Mouse (Mus musculus): Measurements from ENCODE around the gene Fbxl5.

DNA sequence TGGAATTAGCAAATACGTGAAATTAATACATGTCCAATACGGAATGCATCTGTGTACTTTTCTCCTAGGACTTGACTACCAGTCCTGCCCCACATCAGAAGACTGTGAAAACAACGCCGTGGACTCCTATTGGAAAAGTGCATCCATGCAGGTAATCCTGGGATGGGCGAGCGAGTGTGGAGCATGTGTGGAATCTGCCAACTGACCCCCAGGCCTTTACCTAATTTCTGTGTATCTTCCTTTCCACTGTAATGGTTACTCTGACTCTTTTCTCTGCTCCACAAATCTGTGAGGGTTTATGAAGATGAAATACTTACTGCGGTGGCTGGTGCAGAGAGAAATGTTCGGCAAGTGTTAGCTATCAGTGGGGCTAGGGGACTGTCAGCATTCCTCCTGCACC lies 761 bp upstream of the Fbxl5 start:
- TF ChIP-seq POLR2A (IDR thresholded peaks at IDR 0.05; ENCODE audit: low read depth, low read length) (no peak), CTCF (IDR thresholded peaks at IDR 0.05; ENCODE audit: borderline replicate concordance, insufficient read depth, low read length) (no peak)

Data from embryonic fibroblast, embryonic 13.5 days (primary cell).